Comparison of ENCODE assay signal across 14 mouse cellular contexts in the genomic region with DNA sequence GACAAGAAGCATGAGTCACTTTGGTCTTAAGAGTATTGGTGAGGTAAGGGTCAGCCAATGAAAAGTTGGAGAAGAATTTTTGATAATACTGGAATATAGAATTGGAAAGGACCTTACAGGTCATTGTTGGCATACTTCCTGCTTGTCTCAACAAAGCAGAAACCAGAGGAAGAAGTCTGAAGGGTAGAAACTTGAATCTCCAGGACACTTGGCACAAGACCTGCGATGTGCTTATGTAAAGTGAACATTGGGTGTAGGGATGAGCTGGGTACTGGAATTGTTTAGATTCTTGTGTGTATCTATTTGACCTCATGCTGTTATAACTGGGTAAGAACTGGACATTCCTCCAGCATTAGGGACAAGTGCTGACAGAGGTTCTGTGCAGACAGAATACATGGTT. TPM values are rescaled to one million over a fixed set of nuclear protein-coding genes. Genes with fewer than 3 reads are reported as not detected.
DNase-seq lines count a peak whose midpoint lies in the region; ATAC-seq and TF ChIP-seq lines count a peak whose summit lies in the region.
"Had no signal": no experiment of that assay in that cellular context is flagged by ENCODE, and none has a peak within 500 bp of the region (broad histone marks: within the 10 kb centered on the region; RNA-seq: fewer than 3 reads in every experiment).

No protein-coding gene starts in this region.

- 60% methylated on average over 1 of the region's 1 CpGs for WGBS in heart, embryonic 16.5 days
- WGBS in lung, embryonic 14.5 days, result 47% methylated on average over 1 of the region's 1 CpGs
- WGBS in lung, adult 2 months, result 11% methylated on average over 1 of the region's 1 CpGs
- 62% methylated on average over 1 of the region's 1 CpGs for WGBS in hindbrain, postnatal 0 days

- no peak for DNase-seq in heart, postnatal 4 days
- no peak for DNase-seq in lung, embryonic 14.5 days
- no peak for DNase-seq in lung, adult 2 months
- DNase-seq in MEL (ENCODE audit: low read depth, low spot score) (peak; percentile 46), MN1 (ENCODE audit: low spot score) (no peak)
- no peak for DNase-seq in hindbrain, postnatal 0 days (ENCODE audit: low spot score)
- no peak for DNase-seq in layer of hippocampus, adult 8-10 months (ENCODE audit: low spot score in 2 of 2)
- DNase-seq: cerebellum, postnatal 36 days; heart, adult 11 months; kidney, postnatal 14 days had no signal

- TF ChIP-seq POLR2A in lung, adult 2 months (IDR thresholded peaks at IDR 0.05; ENCODE audit: borderline replicate concordance, extremely low read depth, low read depth, low read length), result no peak
- TF ChIP-seq POLR2A in MEL (IDR thresholded peaks at IDR 0.05; ENCODE audit: control insufficient read depth in 1 of 2, insufficient read depth in 1 of 2, low read depth in 1 of 2, low read length in 2 of 2, poor library complexity in 1 of 2), result no peak

- TF ChIP-seq CTCF in lung, embryonic 14.5 days (IDR thresholded peaks at IDR 0.05; ENCODE audit: low read depth), result no peak
- TF ChIP-seq CTCF in lung, adult 2 months (IDR thresholded peaks at IDR 0.05; ENCODE audit: insufficient read depth, low read length), result no peak
- TF ChIP-seq CTCF in MEL (IDR thresholded peaks at IDR 0.05 in 2 of 3, conservative IDR thresholded peaks at IDR 0.05 in 1 of 3; ENCODE audit: control insufficient read depth in 1 of 3, insufficient read depth in 1 of 3, low read depth in 2 of 3, low read length in 3 of 3, poor library complexity in 1 of 3, severe bottlenecking in 1 of 3), result no peak
- no peak for TF ChIP-seq CTCF in hindbrain, postnatal 0 days (IDR thresholded peaks at IDR 0.05; ENCODE audit: low read depth)

- no peak overlapping the region for H3K9ac ChIP-seq in heart, embryonic 16.5 days (ENCODE audit: low read length)
- H3K9ac ChIP-seq in lung, embryonic 14.5 days, result no peak overlapping the region
- H3K9ac ChIP-seq in MEL (ENCODE audit: control insufficient read depth, low read depth, low read length, poor library complexity, severe bottlenecking), result no peak overlapping the region
- no peak overlapping the region for H3K9ac ChIP-seq in hindbrain, postnatal 0 days (replicated peaks; ENCODE audit: low read length)
- H3K9ac ChIP-seq: embryonic facial prominence, embryonic 15.5 days had no signal

- peaks cover 46% of the 10 kb centered on the region for H3K79me2 ChIP-seq in MEL (ENCODE audit: control insufficient read depth, insufficient read depth, low read length, poor library complexity)

- no peak for ATAC-seq in heart, embryonic 16.5 days (replicated peaks; ENCODE audit: extremely low read depth, insufficient read depth, low FRiP score)
- ATAC-seq in lung, embryonic 14.5 days (ENCODE audit: insufficient read depth), result no peak
- ATAC-seq in hindbrain, postnatal 0 days, result no peak

- no peak for TF ChIP-seq RAD21 in MEL (IDR thresholded peaks at IDR 0.05; ENCODE audit: low read depth, low read length)

- no peak overlapping the region for H3K27ac ChIP-seq in heart, embryonic 16.5 days (ENCODE audit: low read length)
- peak overlapping the region; percentile 15; the same call in 1 of the 2 replicates for H3K27ac ChIP-seq in lung, embryonic 14.5 days (ENCODE audit: low read depth)
- no peak overlapping the region for H3K27ac ChIP-seq in MEL (ENCODE audit: control insufficient read depth, low read depth, low read length)
- H3K27ac ChIP-seq in hindbrain, postnatal 0 days, result no peak overlapping the region
- H3K27ac ChIP-seq: embryonic facial prominence, embryonic 15.5 days; left cerebral cortex, adult 2 months; macrophage had no signal

- TF ChIP-seq EP300 in MEL (IDR thresholded peaks at IDR 0.05; ENCODE audit: low read depth in 1 of 2, low read length in 2 of 2), result no peak

- H3K27me3 ChIP-seq in heart, embryonic 16.5 days (ENCODE audit: control insufficient read depth, insufficient read depth, low read length), result no peaks in the 10 kb centered on the region
- H3K27me3 ChIP-seq in lung, embryonic 14.5 days (ENCODE audit: insufficient read depth, low read length), result no peaks in the 10 kb centered on the region
- H3K27me3 ChIP-seq in MEL (ENCODE audit: control insufficient read depth in 1 of 2, insufficient read depth in 2 of 2, low read length in 2 of 2), result no peaks in the 10 kb centered on the region
- no peaks in the 10 kb centered on the region for H3K27me3 ChIP-seq in hindbrain, postnatal 0 days (ENCODE audit: insufficient read depth, low read length)
- H3K27me3 ChIP-seq: embryonic facial prominence, embryonic 15.5 days had no signal

- peaks cover 13% of the 10 kb centered on the region for H3K4me1 ChIP-seq in heart, embryonic 16.5 days (ENCODE audit: control insufficient read depth, insufficient read depth, low read length)
- peaks cover 5% of the 10 kb centered on the region for H3K4me1 ChIP-seq in lung, embryonic 14.5 days (ENCODE audit: insufficient read depth)
- H3K4me1 ChIP-seq in lung, adult 2 months (ENCODE audit: control insufficient read depth, insufficient read depth, low read length), result peaks cover 22% of the 10 kb centered on the region
- peaks cover 10 to 25% of the 10 kb centered on the region in 2 experiments for H3K4me1 ChIP-seq in MEL (ENCODE audit: control insufficient read depth in 1 of 2, insufficient read depth in 2 of 2, low read length in 2 of 2)
- H3K4me1 ChIP-seq in hindbrain, postnatal 0 days (ENCODE audit: insufficient read depth, low read length), result no peaks in the 10 kb centered on the region; the same call in 1 of the 2 replicates

- no peak overlapping the region for H3K4me3 ChIP-seq in heart, embryonic 16.5 days (ENCODE audit: low read length)
- no peak overlapping the region for H3K4me3 ChIP-seq in lung, embryonic 14.5 days (ENCODE audit: low read depth, low read length)
- no peak overlapping the region for H3K4me3 ChIP-seq in lung, adult 2 months (replicated peaks; ENCODE audit: extremely low read depth, low read depth, low read length)
- peak overlapping the region in 1 of 2 experiments; percentile 8; a peak in 1 of 4 replicates for H3K4me3 ChIP-seq in MEL (ENCODE audit: control insufficient read depth in 1 of 2, insufficient read depth in 1 of 2, low read depth in 2 of 2, low read length in 2 of 2)
- H3K4me3 ChIP-seq in hindbrain, postnatal 0 days (ENCODE audit: low read length), result no peak overlapping the region
- H3K4me3 ChIP-seq: embryonic facial prominence, embryonic 15.5 days had no signal

- peaks cover 2% of the 10 kb centered on the region; the same call in 1 of the 2 replicates for H3K36me3 ChIP-seq in heart, embryonic 16.5 days (ENCODE audit: control insufficient read depth, insufficient read depth)
- H3K36me3 ChIP-seq in lung, embryonic 14.5 days (ENCODE audit: insufficient read depth), result 0 out of 2 replicates have a peak, but pooled peaks cover 2% of the 10 kb centered on the region
- H3K36me3 ChIP-seq in MEL (ENCODE audit: control insufficient read depth in 1 of 2, insufficient read depth in 2 of 2, low read length in 2 of 2), result peaks cover 0 to 37% of the 10 kb centered on the region in 2 experiments; a peak in 3 of 4 replicates
- no peaks in the 10 kb centered on the region for H3K36me3 ChIP-seq in hindbrain, postnatal 0 days (ENCODE audit: insufficient read depth, low read length)
- H3K36me3 ChIP-seq: embryonic facial prominence, embryonic 15.5 days had no signal

- H3K4me2 ChIP-seq in heart, embryonic 16.5 days (ENCODE audit: low read depth, low read length), result peak overlapping the region; percentile 0; the same call in 1 of the 2 replicates
- 0 out of 2 replicates have a peak overlapping the region, but pooled peaks have one; percentile 25 for H3K4me2 ChIP-seq in lung, embryonic 14.5 days
- H3K4me2 ChIP-seq in hindbrain, postnatal 0 days (ENCODE audit: low read depth, low read length), result peak overlapping the region; percentile 10
- H3K4me2 ChIP-seq: embryonic facial prominence, embryonic 15.5 days had no signal

- no peaks in the 10 kb centered on the region for H3K9me3 ChIP-seq in heart, embryonic 16.5 days (replicated peaks; ENCODE audit: control insufficient read depth, low read length)
- no peaks in the 10 kb centered on the region for H3K9me3 ChIP-seq in lung, embryonic 14.5 days (ENCODE audit: low read depth, low read length)
- no peaks in the 10 kb centered on the region for H3K9me3 ChIP-seq in MEL (replicated peaks; ENCODE audit: insufficient read depth, low read length)
- H3K9me3 ChIP-seq in hindbrain, postnatal 0 days (ENCODE audit: low read length), result no peaks in the 10 kb centered on the region
- H3K9me3 ChIP-seq: embryonic facial prominence, embryonic 15.5 days had no signal

TF ChIP-seq in MEL, 35 proteins besides CTCF, POLR2A, EP300 and RAD21 (continues in another document):
- TF ChIP-seq GABPA (IDR thresholded peaks at IDR 0.05; ENCODE audit: low read depth, low read length), result no peak
- TF ChIP-seq MAFK (IDR thresholded peaks at IDR 0.05; ENCODE audit: borderline replicate concordance, low read depth, low read length), result no peak
- no peak for TF ChIP-seq E2F4 (IDR thresholded peaks at IDR 0.05; ENCODE audit: borderline replicate concordance, low read depth, low read length)
- TF ChIP-seq ZKSCAN1 (IDR thresholded peaks at IDR 0.05; ENCODE audit: low read depth, low read length), result no peak
- no peak for TF ChIP-seq HCFC1 (IDR thresholded peaks at IDR 0.05; ENCODE audit: low read depth, low read length)
- TF ChIP-seq ZMIZ1 (IDR thresholded peaks at IDR 0.05; ENCODE audit: low read depth, low read length), result no peak
- TF ChIP-seq TAL1 (IDR thresholded peaks at IDR 0.05; ENCODE audit: low read length), result no peak
- no peak for TF ChIP-seq GATA1 (IDR thresholded peaks at IDR 0.05; ENCODE audit: low read depth, low read length)
- TF ChIP-seq TBP (IDR thresholded peaks at IDR 0.05; ENCODE audit: low read depth, low read length), result no peak
- no peak for TF ChIP-seq ELF1 (IDR thresholded peaks at IDR 0.05; ENCODE audit: low read depth, low read length)
- no peak for TF ChIP-seq KAT2A (conservative IDR thresholded peaks at IDR 0.05; ENCODE audit: low read depth, low read length)
- TF ChIP-seq NRF1 (IDR thresholded peaks at IDR 0.05; ENCODE audit: insufficient read depth, low read depth, low read length, poor library complexity, severe bottlenecking), result no peak
- TF ChIP-seq RCOR1 (IDR thresholded peaks at IDR 0.05; ENCODE audit: low read depth, low read length), result no peak

RNA-seq across cellular contexts. Expression of a gene that starts 2.3 kb away (rescaled TPM):
- 6.8 and 7.0 TPM in 2 replicates for polyA plus RNA-seq in heart, embryonic 16.5 days (2015; fragmentation: Nextera tagmentation; extraction: Ambion mirVana)
- total RNA-seq in heart, postnatal 4 days (2021), result 10 to 100 TPM; 26.2 to 27.1 TPM
- 15.9 and 17.9 TPM in 2 replicates for polyA plus RNA-seq in lung, embryonic 14.5 days (2014; fragmentation: Nextera tagmentation; extraction: Ambion mirVana)
- 10.1 and 21.3 TPM in 2 replicates for polyA plus RNA-seq in lung, adult 2 months (2012; rRNA removed)
- 14.2 and 16.1 TPM in 2 replicates for total RNA-seq in MEL (2012; rRNA removed)
- polyA plus RNA-seq in MEL (2012; ENCODE audit: insufficient read depth in 1 of 2, insufficient read length in 2 of 2, low read depth in 1 of 2, low replicate concordance in 2 of 2, missing spikeins in 1 of 2), result 10 to 100 TPM in 1 of 2 experiments, not detected in 1; 13.2 TPM
- 16.9 and 23.8 TPM in 2 replicates for total RNA-seq in hindbrain, postnatal 0 days (2014; rRNA removed)
- 5.7 and 6.6 TPM in 2 replicates for polyA plus RNA-seq in hindbrain, postnatal 0 days (2015; fragmentation: Nextera tagmentation; extraction: Ambion mirVana)
- 10 to 100 TPM; 26.6 to 32.0 (median 28.0) TPM for total RNA-seq in layer of hippocampus, adult 8-10 months (2022)
